Mouse (Mus musculus) MEL-GATA-1-ER (cell line): Measurements from ENCODE around the gene Zbtb20.

Experiments used
- DNase-seq: peaks from one replicate; pipeline ENCODE4 v3.0.0-alpha.2; 2012; ENCODE audit warnings: low read depth; ENCODE audit errors: extremely low read depth

Gene Zbtb20

GRCm38 (mm10) chr16:43592801-43593200, 717.1 kb downstream of the Zbtb20 start:
- no peak for DNase-seq

GRCm38 (mm10) chr16:43597375-43598060, 721.8 kb downstream of the Zbtb20 start:
- DNase-seq = no peak

GRCm38 (mm10) chr16:43599707-43600106, 724.0 kb downstream of the Zbtb20 start:
- DNase-seq = no peak

- DNase-seq = no peak
Measured at GRCm38 (mm10) chr16:43602573-43602972, 726.9 kb downstream of the Zbtb20 start.

GRCm38 (mm10) chr16:43603591-43604141, 728.0 kb downstream of the Zbtb20 start:
- DNase-seq = no peak

- DNase-seq = no peak
Measured at GRCm38 (mm10) chr16:43604399-43605013, 728.8 kb downstream of the Zbtb20 start.

GRCm38 (mm10) chr16:43607086-43607485, 731.4 kb downstream of the Zbtb20 start:
- DNase-seq = no peak

- DNase-seq = no peak
Measured at GRCm38 (mm10) chr16:43608066-43608465, 732.4 kb downstream of the Zbtb20 start.

- DNase-seq = no peak
Measured at GRCm38 (mm10) chr16:43610375-43610774, 734.7 kb downstream of the Zbtb20 start.

GRCm38 (mm10) chr16:43616348-43616747, 740.7 kb downstream of the Zbtb20 start:
- DNase-seq = no peak

- no peak for DNase-seq
Measured at GRCm38 (mm10) chr16:43617346-43617745, 741.7 kb downstream of the Zbtb20 start.

GRCm38 (mm10) chr16:43618286-43618685, 742.6 kb downstream of the Zbtb20 start:
- peak; percentile 33 for DNase-seq

GRCm38 (mm10) chr16:43619277-43619676, 743.6 kb downstream of the Zbtb20 start:
- no peak for DNase-seq

GRCm38 (mm10) chr16:43620359-43620758, 744.7 kb downstream of the Zbtb20 start:
- no peak for DNase-seq

GRCm38 (mm10) chr16:43623315-43624000, 747.8 kb downstream of the Zbtb20 start:
- DNase-seq = no peak

- no peak for DNase-seq
Measured at GRCm38 (mm10) chr16:43624876-43625275, 749.2 kb downstream of the Zbtb20 start.

- no peak for DNase-seq
Measured at GRCm38 (mm10) chr16:43625289-43625688, 749.6 kb downstream of the Zbtb20 start.

GRCm38 (mm10) chr16:43625956-43626355, 750.3 kb downstream of the Zbtb20 start:
- no peak for DNase-seq

- no peak for DNase-seq
Measured at GRCm38 (mm10) chr16:43628662-43629061, 753.0 kb downstream of the Zbtb20 start.

GRCm38 (mm10) chr16:43631758-43632157, 756.1 kb downstream of the Zbtb20 start:
- DNase-seq = no peak

- DNase-seq = no peak
Measured at GRCm38 (mm10) chr16:43634037-43634436, 758.4 kb downstream of the Zbtb20 start.

- no peak for DNase-seq
Measured at GRCm38 (mm10) chr16:43637241-43637640, 761.6 kb downstream of the Zbtb20 start.
